Mouse (Mus musculus): Measurements from ENCODE around the gene 2010111I01Rik.

The 2010111I01Rik gene

DNA sequence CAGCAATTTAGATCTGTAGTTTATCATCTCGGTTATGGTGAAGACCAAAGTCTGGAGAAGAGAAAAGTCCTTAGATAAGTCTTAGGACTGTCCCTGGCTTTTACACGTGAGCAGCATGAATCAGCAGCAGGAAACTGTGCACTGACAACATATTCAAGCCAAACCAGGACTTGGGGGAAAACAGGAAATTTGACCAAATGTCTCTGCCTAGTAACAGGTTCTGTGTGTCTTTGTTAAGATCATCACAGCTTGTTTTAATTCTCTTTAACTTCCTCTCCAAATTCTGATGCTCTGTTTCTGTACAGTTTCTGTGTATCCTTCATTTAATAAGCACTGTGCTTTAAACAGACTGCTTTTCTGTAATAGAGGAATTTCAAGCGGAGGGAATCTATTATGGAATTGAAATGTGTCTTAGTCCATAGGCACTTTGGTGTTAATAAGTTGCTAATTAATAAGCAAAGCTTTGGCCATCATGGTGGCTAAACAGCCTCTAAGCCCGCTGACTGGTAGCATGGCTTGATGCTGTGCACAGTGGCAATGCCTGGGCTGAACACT lies 147.4 kb downstream of the 2010111I01Rik start:
- no peak for DNase-seq (ENCODE audit: low read depth, low spot score)

DNA sequence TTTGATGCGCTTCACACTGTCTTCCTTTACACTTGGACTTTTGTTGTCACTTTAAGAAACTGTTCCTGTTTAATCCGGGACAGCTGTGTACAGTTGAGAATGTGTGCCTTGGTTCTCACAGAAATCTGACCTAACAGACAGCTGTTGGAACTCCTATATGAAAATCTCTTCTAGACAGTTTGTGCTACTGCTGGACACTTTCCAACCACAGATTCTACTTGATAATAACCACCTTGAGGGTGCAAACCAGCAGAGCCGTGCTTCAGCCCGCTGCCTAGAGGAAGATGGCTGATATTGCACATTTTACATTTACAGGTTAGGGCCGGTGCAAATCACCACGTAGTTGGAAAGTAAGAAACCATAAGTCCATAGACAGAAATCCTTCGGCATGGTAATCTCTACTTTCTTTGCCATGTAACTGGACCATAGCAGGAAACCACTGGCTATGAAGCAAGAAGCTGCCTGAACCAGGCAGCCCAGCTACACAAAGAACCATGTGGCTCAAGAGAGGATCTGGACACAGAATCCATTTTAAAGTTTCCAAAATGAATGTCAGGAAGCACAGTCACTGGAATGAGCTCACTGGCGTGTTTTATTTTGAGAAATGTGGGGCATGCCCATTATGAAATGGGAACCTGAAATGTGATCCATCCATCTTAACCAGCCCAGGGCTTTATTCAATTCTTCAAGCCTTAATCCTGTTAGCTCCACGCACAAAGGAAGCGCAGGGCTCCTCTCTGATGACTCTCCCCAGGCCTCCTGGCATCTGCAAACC lies 148.1 kb downstream of the 2010111I01Rik start:
- DNase-seq (ENCODE audit: low read depth, low spot score): no peak

DNA sequence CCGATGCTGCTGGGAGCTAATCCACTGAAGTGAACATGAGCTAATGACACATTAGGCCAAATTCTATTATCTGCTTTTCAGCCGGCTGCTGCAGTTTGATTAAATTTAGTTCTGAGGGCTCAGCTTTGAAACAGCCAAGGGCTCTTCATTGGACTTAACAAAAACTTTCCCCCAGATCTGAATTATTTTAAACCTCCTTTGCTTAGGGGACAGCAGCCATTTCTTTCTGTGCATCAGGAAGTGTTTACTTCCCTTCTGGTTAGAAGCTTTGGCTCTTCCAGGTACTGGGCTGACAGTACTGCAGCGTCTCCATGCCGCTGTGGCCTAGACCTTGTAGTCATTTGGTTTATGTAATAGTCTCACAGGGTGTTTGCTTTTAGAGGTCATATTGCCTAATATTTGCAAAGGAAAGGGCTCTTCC lies 149.2 kb downstream of the 2010111I01Rik start:
- DNase-seq (ENCODE audit: low read depth, low spot score): no peak

DNA sequence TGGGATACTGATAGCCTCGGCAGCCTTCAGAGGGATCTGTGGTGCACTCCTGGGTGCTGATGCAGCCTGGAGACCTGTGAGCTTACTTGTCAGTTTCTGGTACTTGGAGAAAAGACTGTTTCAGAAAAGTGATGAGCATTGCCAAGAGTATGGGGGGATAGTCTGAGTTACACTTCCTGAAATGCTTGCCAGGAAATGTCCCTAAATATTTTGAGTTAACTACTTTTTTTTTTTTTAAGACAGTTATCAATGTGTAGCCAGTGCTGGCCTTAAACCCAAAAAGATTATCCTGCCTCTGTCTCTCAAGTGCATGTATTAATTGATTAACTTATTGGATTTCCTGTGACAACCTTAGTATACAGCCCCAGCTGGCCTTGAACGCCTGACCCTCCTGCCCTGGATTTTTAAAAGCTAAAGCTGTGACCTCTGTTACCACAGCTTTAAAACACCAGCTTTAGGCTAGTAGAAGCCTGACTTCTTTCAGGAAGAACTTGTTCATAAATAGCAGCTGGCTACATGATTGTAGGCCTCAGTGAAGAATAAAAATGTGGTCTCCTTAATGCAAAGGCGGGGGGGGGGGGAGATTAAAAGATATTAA lies 150.6 kb downstream of the 2010111I01Rik start:
- no peak for DNase-seq (ENCODE audit: low read depth, low spot score)

DNA sequence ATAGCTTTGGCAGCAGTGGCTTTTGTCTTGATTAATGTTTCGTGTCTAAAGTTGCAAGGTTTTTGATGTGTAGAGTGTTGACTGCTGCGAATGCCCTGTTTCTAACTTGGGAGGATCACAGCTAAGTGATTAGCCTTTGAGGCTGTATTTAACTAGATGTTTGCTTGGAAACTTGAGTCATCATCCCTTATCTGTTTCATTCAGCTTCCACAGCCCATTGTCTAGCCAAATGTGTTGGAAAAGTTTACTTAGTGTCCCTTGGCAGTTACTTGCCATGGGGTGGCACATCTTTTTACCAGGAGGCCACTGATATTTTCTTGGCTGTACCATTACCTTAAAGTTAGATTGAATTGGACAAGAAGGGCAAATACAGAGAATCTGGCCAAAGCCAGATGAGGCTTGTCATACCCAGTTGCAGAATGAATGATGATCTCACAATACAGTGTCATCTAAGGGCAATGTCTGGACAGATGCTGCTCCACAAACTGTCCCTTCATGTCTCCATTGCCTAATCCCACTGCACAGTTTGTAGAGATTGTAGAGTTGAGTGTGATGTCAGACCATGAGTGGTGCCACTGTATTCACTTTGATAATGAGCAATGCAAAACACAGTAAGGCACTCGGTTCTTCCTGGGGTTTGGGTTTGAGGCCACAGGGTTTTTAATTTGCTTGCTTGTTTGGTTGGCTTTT lies 152.9 kb downstream of the 2010111I01Rik start:
- DNase-seq (ENCODE audit: low read depth, low spot score): no peak

DNA sequence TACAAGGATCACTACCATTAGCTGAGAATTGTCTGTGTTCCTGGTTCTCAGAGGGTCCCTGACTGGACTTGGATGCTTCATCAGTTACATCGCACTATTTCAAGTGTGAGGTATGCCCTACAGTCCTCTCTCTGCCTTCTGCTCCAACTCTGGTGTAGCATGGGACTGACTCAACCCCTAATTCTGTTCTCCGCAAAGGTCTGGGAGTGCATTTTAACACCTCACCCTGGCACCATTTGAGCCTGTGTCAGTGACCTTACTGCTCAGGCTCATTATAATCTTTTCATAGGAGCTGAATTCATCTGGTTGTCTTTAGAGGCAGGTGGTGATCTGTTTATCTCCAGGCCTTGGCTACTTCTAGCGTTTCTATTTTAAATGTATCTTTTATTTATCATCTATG lies 154.0 kb downstream of the 2010111I01Rik start:
- no peak for DNase-seq (ENCODE audit: low read depth, low spot score)

GRCm38 (mm10) chr13:63120296-63120695 lies 155.6 kb downstream of the 2010111I01Rik start:
- DNase-seq (ENCODE audit: low read depth, low spot score): no peak

DNA sequence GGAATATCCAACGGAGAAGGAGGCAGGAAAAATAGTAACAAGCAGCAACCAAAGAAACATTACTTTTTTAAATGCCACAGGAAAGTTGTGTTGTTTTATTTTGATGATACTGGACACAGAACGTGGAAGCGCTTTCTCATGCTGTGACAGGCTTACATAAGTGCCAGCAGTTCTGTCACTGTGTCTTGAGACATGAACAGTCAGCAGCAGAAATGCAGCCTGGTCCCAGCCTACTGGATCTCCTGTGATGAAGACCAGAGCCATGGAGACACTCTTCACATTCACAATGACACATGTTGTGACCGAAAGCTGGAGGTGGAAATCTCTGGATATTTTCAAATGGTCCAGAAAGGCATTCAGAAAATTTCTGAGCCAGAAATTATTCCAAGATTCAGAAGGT lies 157.1 kb downstream of the 2010111I01Rik start:
- no peak for DNase-seq (ENCODE audit: low read depth, low spot score)

DNA sequence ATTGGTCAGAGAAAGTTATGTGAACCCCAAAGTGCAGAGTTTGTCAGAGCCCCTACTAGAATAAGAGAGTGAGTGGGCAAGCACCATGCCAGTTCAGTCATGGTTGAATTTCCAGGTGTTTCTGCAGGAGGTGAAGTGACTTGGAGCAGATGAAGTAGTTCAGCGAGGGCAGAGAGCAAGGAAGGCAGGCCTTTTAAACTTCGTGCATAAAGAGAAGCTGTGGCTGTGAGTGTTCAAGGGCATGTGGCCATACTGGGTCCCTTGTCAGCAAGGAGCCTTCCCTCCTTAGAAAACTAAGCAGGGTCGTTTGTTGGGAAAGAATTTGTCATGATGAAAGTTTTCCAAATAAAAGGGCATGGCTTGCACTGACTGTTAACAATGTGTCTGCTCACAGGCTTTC lies 161.5 kb downstream of the 2010111I01Rik start:
- no peak for DNase-seq (ENCODE audit: low read depth, low spot score)

GRCm38 (mm10) chr13:63127516-63127915 lies 162.8 kb downstream of the 2010111I01Rik start:
- DNase-seq (ENCODE audit: low read depth, low spot score): no peak

DNA sequence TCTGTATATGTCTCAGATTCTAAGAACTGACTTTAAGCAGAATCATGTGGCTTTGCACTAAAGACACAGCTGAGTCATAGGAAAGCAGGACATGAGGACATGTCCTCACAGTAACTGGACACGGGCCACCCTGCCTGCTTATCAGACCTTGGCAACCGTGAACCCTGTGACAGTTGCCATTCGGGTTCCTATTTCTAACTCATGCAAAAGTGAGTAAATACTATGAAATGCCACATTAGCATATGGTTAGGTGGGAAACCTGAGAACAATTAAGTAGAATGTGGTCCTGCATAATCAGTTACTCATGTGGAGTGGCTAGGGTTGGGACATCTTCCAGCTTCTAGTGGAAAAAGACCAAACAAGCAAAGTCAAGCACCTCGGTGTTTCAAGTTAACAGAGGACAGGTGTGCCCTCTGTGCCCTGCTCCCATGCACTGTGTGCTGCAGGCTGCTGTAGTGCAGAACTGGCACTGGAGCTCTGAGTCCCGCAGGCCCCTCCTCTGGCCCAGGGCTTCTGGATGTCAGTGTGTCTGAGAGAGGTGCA lies 170.3 kb downstream of the 2010111I01Rik start:
- DNase-seq (ENCODE audit: low read depth, low spot score): no peak

GRCm38 (mm10) chr13:63135994-63136393 lies 171.3 kb downstream of the 2010111I01Rik start:
- DNase-seq (ENCODE audit: low read depth, low spot score): no peak

- no peak for DNase-seq (ENCODE audit: low read depth, low spot score)
Measured at GRCm38 (mm10) chr13:63136775-63137174, 172.1 kb downstream of the 2010111I01Rik start.

GRCm38 (mm10) chr13:63138376-63139048 lies 173.8 kb downstream of the 2010111I01Rik start:
- DNase-seq (ENCODE audit: low read depth, low spot score): no peak

DNA sequence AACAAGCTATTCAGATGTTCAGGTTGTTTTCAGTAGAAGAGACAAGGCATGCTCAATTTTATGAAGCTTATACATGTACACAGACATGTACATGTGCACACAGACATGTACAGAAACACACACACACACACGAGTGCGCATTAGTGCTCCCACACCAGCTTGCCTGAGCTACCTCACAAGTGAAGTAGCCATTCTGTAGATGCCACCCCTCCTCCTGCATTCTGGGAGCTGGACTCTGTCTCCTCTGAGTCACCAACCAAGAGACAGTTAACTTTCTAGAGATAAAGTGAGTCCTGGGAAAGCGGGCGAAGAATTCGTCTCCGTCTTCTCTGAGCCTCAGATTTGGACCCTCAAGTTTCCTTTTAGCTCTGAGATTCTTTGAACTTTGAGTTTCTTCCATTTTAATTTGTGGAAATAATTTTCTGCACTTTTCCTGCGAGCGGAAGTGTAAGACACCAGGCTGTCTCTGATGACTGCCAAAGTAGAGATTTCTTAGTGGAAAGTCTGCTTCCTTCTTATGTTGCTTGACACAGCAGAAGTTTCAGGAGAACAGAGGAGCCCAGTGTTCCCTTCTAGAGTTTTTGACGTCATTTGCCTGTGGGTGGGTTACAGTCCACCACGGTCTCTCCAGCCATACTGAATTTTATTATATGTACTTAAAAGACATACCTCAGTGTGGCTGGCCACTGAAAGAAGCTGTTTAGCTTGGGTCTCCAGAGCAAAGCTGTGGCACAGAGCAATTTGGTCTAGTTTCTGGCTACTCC lies 175.0 kb downstream of the 2010111I01Rik start:
- DNase-seq (ENCODE audit: low read depth, low spot score): no peak

DNA sequence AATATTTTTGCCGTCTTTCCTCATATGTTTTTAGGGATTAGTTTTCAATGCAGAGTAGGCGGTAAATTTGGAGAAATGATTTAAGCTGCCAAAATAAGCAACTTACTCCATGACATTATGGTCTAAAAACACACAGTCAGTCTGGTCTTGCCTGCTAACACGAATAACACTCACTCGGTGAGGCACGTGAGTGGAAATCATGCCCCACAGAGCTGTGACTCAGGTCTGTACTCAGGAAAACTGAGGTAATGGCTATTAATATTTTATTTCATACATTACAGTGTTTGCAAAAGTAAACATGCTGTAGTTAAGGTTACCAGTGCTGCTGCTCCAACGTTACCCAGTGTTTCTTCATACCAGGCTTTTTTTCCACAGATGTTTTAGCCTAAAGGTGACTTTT lies 176.1 kb downstream of the 2010111I01Rik start:
- DNase-seq (ENCODE audit: low read depth, low spot score): no peak

DNA sequence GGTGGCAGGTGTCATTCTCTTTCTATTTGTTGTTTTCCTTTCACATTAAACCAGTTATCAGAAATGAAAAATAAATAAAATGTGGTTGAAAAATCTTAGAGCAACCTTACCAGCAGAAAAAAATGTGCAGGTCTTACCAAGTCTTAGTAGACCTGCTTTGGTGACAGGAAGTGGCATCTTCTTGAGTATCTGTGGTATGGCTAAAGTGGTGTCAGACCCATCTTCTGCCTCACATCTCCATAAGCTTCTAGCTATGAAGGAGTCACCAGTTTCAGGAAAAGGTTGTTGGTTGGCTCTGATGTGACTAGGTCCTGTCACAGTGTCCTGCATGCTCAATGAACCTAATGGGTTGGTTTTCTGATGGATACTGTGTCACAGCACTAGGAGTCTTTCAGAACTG lies 176.6 kb downstream of the 2010111I01Rik start:
- no peak for DNase-seq (ENCODE audit: low read depth, low spot score)

DNA sequence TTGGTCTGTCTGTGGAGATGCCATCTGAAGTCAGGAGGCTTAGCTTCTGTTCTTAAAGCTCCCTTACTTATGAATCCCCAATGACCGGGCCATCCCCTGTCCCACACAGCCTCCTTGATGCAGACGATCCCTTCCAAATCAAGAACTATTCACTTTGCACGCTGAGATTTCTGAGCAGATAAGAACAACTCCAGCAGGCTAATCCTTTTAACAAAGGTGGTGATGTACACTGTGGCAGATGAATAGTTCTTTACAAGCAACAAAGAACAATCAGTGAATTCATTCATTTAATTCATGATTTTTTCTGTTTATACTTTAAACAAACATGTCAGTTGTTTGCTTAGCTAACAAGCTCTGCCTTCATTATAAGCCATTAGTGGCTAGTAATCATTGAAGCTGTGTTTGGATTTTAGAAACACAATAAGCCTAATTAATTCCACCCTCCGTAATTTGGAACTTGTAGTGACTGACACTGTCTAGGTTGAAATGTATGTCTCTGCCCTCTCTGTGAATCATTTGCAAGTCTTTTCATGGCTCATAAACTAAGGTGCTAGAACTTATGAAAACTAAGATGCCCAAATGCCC lies 182.0 kb downstream of the 2010111I01Rik start:
- DNase-seq (ENCODE audit: low read depth, low spot score): no peak

DNA sequence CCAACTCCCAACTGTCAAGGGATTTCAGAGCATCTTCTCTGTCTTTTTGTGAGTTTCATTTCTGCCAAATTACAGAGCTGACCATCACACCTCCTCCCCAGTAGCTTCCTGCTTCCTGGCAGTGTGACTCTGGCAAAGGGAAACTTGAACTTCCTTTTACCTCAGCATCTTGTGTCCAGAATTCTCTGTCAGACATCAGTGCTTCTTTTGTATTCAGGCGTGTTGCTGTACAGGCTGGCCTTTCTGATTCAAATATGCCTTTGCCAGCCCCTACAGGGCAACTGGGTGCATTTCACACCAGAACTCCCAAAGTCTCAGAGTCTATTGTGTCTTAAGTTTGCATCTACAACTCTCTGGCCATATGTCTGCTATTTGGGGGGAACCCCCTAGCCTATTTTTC lies 183.5 kb downstream of the 2010111I01Rik start:
- no peak for DNase-seq (ENCODE audit: low read depth, low spot score)

- DNase-seq (ENCODE audit: low read depth, low spot score): no peak
Measured at GRCm38 (mm10) chr13:63150470-63151020, 185.9 kb downstream of the 2010111I01Rik start.

Measured in c-Kit-negative CD71-positive TER-119-positive erythroid progenitor cells, embryonic 14.5 days (primary cell).